ENCODE assay signal across 24 mouse cellular contexts in genomic region chr2:174119259-174119658, GRCm38 (mm10).
"Had no signal": no experiment of that assay in that cellular context is flagged by ENCODE, and none has a peak within 500 bp of the region (broad histone marks: within the 10 kb centered on the region; RNA-seq: fewer than 3 reads in every experiment).

No protein-coding gene starts in this region.

- H3K27me3 ChIP-seq: heart, embryonic 13.5 days; heart, embryonic 15.5 days; hindbrain, embryonic 13.5 days; hindbrain, embryonic 15.5 days; kidney, embryonic 15.5 days; limb, embryonic 13.5 days; limb, embryonic 15.5 days had no signal

- H3K4me2 ChIP-seq: heart, embryonic 11.5 days; heart, embryonic 13.5 days; heart, embryonic 15.5 days; hindbrain, embryonic 13.5 days; hindbrain, embryonic 15.5 days; kidney, embryonic 15.5 days; limb, embryonic 13.5 days; limb, embryonic 15.5 days had no signal

- ATAC-seq: forebrain, embryonic 16.5 days; hindbrain, postnatal 0 days; intestine, embryonic 16.5 days had no signal

- H3K9ac ChIP-seq: heart, embryonic 13.5 days; heart, embryonic 15.5 days; hindbrain, embryonic 13.5 days; hindbrain, embryonic 15.5 days; kidney, embryonic 15.5 days; limb, embryonic 15.5 days had no signal

- H3K27ac ChIP-seq: heart, embryonic 13.5 days; heart, embryonic 15.5 days; hindbrain, embryonic 13.5 days; hindbrain, embryonic 15.5 days; hindbrain, postnatal 0 days; kidney, embryonic 15.5 days; kidney, postnatal 0 days; limb, embryonic 13.5 days; limb, embryonic 15.5 days had no signal

- H3K4me1 ChIP-seq: hindbrain, embryonic 15.5 days; kidney, embryonic 15.5 days had no signal

- DNase-seq: gastrocnemius, postnatal 14 days; gastrocnemius, postnatal 36 days; heart, adult 18-20 months; heart, postnatal 14 days; kidney, adult 11 months; kidney, adult 2 months; kidney, adult 9 months; kidney, postnatal 14 days; kidney, postnatal 36 days; layer of hippocampus, adult 9-11 months; layer of hippocampus, postnatal 36 days; left cerebral cortex, postnatal 4 days had no signal

- H3K9me3 ChIP-seq: heart, embryonic 15.5 days; hindbrain, embryonic 13.5 days; hindbrain, embryonic 15.5 days; limb, embryonic 15.5 days had no signal

- H3K4me3 ChIP-seq: heart, embryonic 13.5 days; heart, embryonic 15.5 days; hindbrain, embryonic 13.5 days; hindbrain, embryonic 15.5 days; kidney, embryonic 15.5 days; limb, embryonic 13.5 days; limb, embryonic 15.5 days had no signal
